Mouse (Mus musculus) layer of hippocampus, adult 9-10 months (tissue): ENCODE data around the gene Gm6482.
"Not testable (repeated sequence)": the region's sequence is repeated elsewhere in the genome, so short reads cannot be mapped to it uniquely, and the experiment has no call there.

ENCODE experiments used
- DNase-seq: peaks from one replicate; pipeline ENCODE4 v3.0.0; 2022; ENCODE audit warnings: low spot score

The Gm6482 gene

GRCm38 (mm10) chr14:41408181-41408580 is at the start of gene Gm6482:
Gene Gm6482, minus strand, starts transcription at chr14:41408281.
- not testable (repeated sequence) for DNase-seq

GRCm38 (mm10) chr14:41453418-41453817 is 45.3 kb upstream of the Gm6482 start, which contains the start of gene Gm7954:
Gene Gm7954, minus strand, starts transcription at chr14:41453518.
- not testable (repeated sequence) for DNase-seq

GRCm38 (mm10) chr14:41425393-41426075 is 17.5 kb upstream of the Gm6482 start:
- not testable (repeated sequence) for DNase-seq

- DNase-seq: not testable (repeated sequence)
These were observed 16.6 kb upstream of the Gm6482 start for GRCm38 (mm10) chr14:41424694-41425093.

GRCm38 (mm10) chr14:41386279-41386678 is 21.8 kb downstream of the Gm6482 start, which contains the start of gene Gm7945:
Gene Gm7945, minus strand, starts transcription at chr14:41386379.
- not testable (repeated sequence) for DNase-seq
